Mouse (Mus musculus): ENCODE results near the gene BC055324. TPM values are rescaled to one million over a fixed set of nuclear protein-coding genes. Genes with fewer than 3 reads are reported as not detected.

BC055324 gene
- polyA plus RNA-seq, 1 experiment = 69.3 TPM

DNA sequence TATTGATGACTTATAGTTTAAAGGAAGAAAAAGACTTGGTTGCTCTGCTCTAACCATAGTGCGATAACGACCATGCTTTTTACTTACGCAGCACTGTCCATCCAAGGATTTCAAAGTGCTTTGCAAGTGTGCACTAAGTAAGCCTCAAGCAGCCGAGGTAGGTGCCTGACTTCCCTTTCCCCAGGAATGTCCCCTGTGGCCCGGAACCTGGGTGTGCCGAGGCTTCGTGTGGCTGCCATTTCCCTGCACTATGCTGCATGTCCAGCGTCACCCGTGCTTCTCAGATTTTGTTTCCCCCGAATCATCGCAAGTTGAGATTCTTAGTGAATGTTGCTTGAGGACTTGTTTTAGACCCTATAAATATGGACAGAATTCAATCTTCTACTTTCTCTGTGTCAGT is 82.6 kb downstream of the BC055324 start:
- Histone ChIP-seq H3K27ac (ENCODE audit: insufficient read depth, low read length) (no peak overlapping the region), H3K36me3 (ENCODE audit: control insufficient read depth, insufficient read depth, low read length, poor library complexity, severe bottlenecking) (no peaks in the 10 kb centered on the region), H3K27me3 (ENCODE audit: control insufficient read depth, insufficient read depth, low read length, poor library complexity, severe bottlenecking) (no peaks in the 10 kb centered on the region), H3K9ac (ENCODE audit: low read depth, poor library complexity, severe bottlenecking) (no peak overlapping the region), H3K4me1 (ENCODE audit: control insufficient read depth, insufficient read depth, low read length) (no peaks in the 10 kb centered on the region), H3K4me3 (ENCODE audit: low read depth, low read length) (no peak overlapping the region), H3K9me3 (replicated peaks; ENCODE audit: control insufficient read depth, insufficient read depth, low read length, poor library complexity, severe bottlenecking) (no peaks in the 10 kb centered on the region)
- TF ChIP-seq EP300 (IDR thresholded peaks at IDR 0.05; ENCODE audit: insufficient read depth, low read depth, low read length) (no peak), CTCF (IDR thresholded peaks at IDR 0.05; ENCODE audit: low read depth, low read length) (no peak), POLR2A (IDR thresholded peaks at IDR 0.05; ENCODE audit: insufficient read depth, low read length) (no peak)

DNA sequence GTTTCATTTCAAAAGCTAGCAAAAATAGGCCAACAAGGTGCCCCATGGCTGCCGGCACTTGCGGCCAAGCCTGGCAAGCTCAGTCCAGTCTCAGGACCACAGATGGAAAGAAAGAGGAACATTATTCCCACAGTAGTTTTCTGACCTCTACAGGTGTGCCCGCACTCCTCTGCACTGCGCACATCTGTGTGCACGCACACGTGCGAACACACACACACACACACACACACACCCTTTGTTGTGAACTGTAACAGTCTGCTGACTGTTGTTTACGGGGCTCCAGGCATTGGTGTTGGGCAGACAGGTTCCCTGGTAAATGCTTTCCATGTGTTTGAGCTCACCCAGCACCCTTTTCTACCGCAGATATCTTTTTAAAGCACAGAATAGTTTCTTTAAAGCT is 83.8 kb downstream of the BC055324 start:
- H3K27me3 ChIP-seq (ENCODE audit: control insufficient read depth, insufficient read depth, low read length, poor library complexity, severe bottlenecking) = no peaks in the 10 kb centered on the region
- no peaks in the 10 kb centered on the region for H3K36me3 ChIP-seq (ENCODE audit: control insufficient read depth, insufficient read depth, low read length, poor library complexity, severe bottlenecking)
- H3K27ac ChIP-seq (ENCODE audit: insufficient read depth, low read length) = no peak overlapping the region
- no peak for TF ChIP-seq CTCF (IDR thresholded peaks at IDR 0.05; ENCODE audit: low read depth, low read length)
- TF ChIP-seq EP300 (IDR thresholded peaks at IDR 0.05; ENCODE audit: insufficient read depth, low read depth, low read length) = no peak
- no peak for TF ChIP-seq POLR2A (IDR thresholded peaks at IDR 0.05; ENCODE audit: insufficient read depth, low read length)
- H3K4me1 ChIP-seq (ENCODE audit: control insufficient read depth, insufficient read depth, low read length) = no peaks in the 10 kb centered on the region
- H3K9me3 ChIP-seq (replicated peaks; ENCODE audit: control insufficient read depth, insufficient read depth, low read length, poor library complexity, severe bottlenecking) = no peaks in the 10 kb centered on the region
- no peak overlapping the region for H3K4me3 ChIP-seq (ENCODE audit: low read depth, low read length)
- H3K9ac ChIP-seq (ENCODE audit: low read depth, poor library complexity, severe bottlenecking) = no peak overlapping the region

DNA sequence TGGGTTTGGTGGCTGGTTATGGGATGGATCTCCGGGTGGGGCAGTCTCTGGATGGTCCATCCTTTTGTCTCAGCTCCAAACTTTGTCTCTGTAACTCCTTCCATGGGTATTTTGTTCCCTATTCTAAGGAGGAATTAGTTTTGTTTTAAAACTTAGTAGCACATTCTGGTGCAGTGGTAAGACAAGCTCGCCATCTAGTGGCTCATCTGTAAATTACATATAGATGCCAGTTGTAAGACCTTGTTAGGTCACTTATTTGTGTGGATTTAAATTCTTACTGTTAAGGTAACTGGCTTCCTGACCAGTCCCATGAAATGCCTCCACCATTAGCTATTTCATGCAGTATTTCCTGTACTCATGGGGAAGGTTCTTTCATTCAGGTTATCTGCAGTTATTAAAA is 84.3 kb downstream of the BC055324 start:
- H3K9me3 ChIP-seq (replicated peaks; ENCODE audit: control insufficient read depth, insufficient read depth, low read length, poor library complexity, severe bottlenecking) = no peaks in the 10 kb centered on the region
- H3K36me3 ChIP-seq (ENCODE audit: control insufficient read depth, insufficient read depth, low read length, poor library complexity, severe bottlenecking) = no peaks in the 10 kb centered on the region
- H3K9ac ChIP-seq (ENCODE audit: low read depth, poor library complexity, severe bottlenecking) = no peak overlapping the region
- no peaks in the 10 kb centered on the region for H3K4me1 ChIP-seq (ENCODE audit: control insufficient read depth, insufficient read depth, low read length)
- no peak overlapping the region for H3K27ac ChIP-seq (ENCODE audit: insufficient read depth, low read length)
- no peak for TF ChIP-seq CTCF (IDR thresholded peaks at IDR 0.05; ENCODE audit: low read depth, low read length)
- no peak for TF ChIP-seq EP300 (IDR thresholded peaks at IDR 0.05; ENCODE audit: insufficient read depth, low read depth, low read length)
- no peak for TF ChIP-seq POLR2A (IDR thresholded peaks at IDR 0.05; ENCODE audit: insufficient read depth, low read length)
- H3K27me3 ChIP-seq (ENCODE audit: control insufficient read depth, insufficient read depth, low read length, poor library complexity, severe bottlenecking) = no peaks in the 10 kb centered on the region
- no peak overlapping the region for H3K4me3 ChIP-seq (ENCODE audit: low read depth, low read length)

DNA sequence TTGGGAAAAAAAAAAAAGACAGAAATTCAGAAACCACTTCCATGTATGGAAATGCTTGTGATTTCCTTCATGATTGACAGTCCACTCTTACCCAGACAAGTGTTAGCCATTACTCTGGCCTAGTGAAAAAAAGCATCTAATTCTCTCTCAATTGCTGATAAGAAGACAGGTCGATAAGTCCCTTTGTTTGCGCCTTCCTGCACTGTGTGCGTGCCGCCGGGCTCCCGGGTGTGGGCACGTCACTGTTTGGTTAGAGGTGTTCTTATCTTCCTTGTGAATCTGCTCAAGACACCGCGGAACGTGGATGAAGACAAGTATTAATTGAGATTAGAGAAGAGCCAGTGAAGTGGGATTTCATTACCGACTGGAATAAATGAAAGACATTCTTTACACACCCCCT is 86.2 kb downstream of the BC055324 start:
- no peak overlapping the region for H3K9ac ChIP-seq (ENCODE audit: low read depth, poor library complexity, severe bottlenecking)
- H3K36me3 ChIP-seq (ENCODE audit: control insufficient read depth, insufficient read depth, low read length, poor library complexity, severe bottlenecking) = no peaks in the 10 kb centered on the region
- TF ChIP-seq EP300 (IDR thresholded peaks at IDR 0.05; ENCODE audit: insufficient read depth, low read depth, low read length) = no peak
- no peak for TF ChIP-seq CTCF (IDR thresholded peaks at IDR 0.05; ENCODE audit: low read depth, low read length)
- TF ChIP-seq POLR2A (IDR thresholded peaks at IDR 0.05; ENCODE audit: insufficient read depth, low read length) = no peak
- no peaks in the 10 kb centered on the region for H3K9me3 ChIP-seq (replicated peaks; ENCODE audit: control insufficient read depth, insufficient read depth, low read length, poor library complexity, severe bottlenecking)
- H3K4me3 ChIP-seq (ENCODE audit: low read depth, low read length) = no peak overlapping the region
- no peaks in the 10 kb centered on the region for H3K27me3 ChIP-seq (ENCODE audit: control insufficient read depth, insufficient read depth, low read length, poor library complexity, severe bottlenecking)
- no peaks in the 10 kb centered on the region for H3K4me1 ChIP-seq (ENCODE audit: control insufficient read depth, insufficient read depth, low read length)
- no peak overlapping the region for H3K27ac ChIP-seq (ENCODE audit: insufficient read depth, low read length)

DNA sequence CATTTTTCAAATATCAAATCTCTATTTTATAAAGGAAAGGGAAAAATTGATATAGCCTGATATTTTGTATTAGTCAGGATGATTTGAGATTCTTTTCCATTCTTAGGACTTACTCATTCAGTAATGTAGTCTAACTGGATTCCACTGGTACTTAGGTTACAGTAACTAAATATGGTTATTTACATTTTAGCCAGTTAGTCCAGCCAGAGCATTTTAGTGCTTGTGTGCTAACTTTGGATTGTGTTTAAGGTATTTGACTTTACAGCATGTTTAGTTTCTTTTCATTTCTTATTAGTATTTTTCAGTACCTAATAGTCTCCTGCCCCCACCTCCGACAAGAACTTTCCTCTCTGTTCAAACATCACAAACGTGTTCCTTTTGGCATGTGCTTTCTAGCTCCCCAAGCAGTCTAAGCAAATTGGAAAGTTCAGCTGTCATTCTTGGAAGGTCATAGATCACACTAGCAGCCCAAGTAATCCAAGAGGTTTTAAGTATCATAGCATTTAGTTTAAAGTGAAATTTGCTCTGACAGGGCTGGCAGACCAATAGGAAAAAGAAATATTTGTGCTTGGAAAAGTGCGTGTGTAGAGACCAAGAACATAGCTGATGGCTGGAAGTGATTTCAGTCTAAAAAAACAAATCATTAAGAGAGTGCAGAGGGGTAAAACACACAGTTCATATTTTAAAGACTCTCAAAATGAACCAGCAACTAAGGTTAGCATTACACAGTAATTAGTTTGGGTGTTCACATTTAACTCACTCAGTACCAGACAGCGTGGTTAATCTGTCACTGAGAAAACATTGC is 87.4 kb downstream of the BC055324 start:
- TF ChIP-seq EP300 (IDR thresholded peaks at IDR 0.05; ENCODE audit: insufficient read depth, low read depth, low read length) (no peak), CTCF (IDR thresholded peaks at IDR 0.05; ENCODE audit: low read depth, low read length) (no peak), POLR2A (IDR thresholded peaks at IDR 0.05; ENCODE audit: insufficient read depth, low read length) (no peak)
- Histone ChIP-seq H3K4me1 (ENCODE audit: control insufficient read depth, insufficient read depth, low read length) (no peaks in the 10 kb centered on the region), H3K9ac (ENCODE audit: low read depth, poor library complexity, severe bottlenecking) (no peak overlapping the region), H3K36me3 (ENCODE audit: control insufficient read depth, insufficient read depth, low read length, poor library complexity, severe bottlenecking) (no peaks in the 10 kb centered on the region), H3K4me3 (ENCODE audit: low read depth, low read length) (no peak overlapping the region), H3K9me3 (replicated peaks; ENCODE audit: control insufficient read depth, insufficient read depth, low read length, poor library complexity, severe bottlenecking) (no peaks in the 10 kb centered on the region), H3K27me3 (ENCODE audit: control insufficient read depth, insufficient read depth, low read length, poor library complexity, severe bottlenecking) (no peaks in the 10 kb centered on the region), H3K27ac (ENCODE audit: insufficient read depth, low read length) (no peak overlapping the region)

DNA sequence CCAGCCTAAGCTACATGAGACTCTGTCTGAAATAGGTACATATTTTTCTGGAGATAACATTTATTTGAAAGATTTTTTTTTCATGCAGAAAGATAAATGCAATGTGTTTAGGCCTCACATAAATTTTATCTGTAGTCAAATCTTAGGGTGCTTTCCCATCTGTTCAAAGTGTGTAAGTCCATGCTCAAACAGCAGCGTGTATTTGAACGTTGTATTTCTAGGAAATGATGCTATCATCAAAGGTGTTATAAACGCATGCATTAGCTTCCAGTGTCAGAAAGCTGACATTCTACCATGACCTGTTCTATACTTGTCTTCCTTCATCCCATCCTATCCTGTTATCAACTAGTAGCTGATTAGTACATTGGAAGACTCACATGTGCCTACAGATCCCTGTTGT is 91.2 kb downstream of the BC055324 start:
- no peak for TF ChIP-seq EP300 (IDR thresholded peaks at IDR 0.05; ENCODE audit: insufficient read depth, low read depth, low read length)
- no peak for TF ChIP-seq POLR2A (IDR thresholded peaks at IDR 0.05; ENCODE audit: insufficient read depth, low read length)
- TF ChIP-seq CTCF (IDR thresholded peaks at IDR 0.05; ENCODE audit: low read depth, low read length) = no peak
- Histone ChIP-seq H3K9me3 (replicated peaks; ENCODE audit: control insufficient read depth, insufficient read depth, low read length, poor library complexity, severe bottlenecking) (no peaks in the 10 kb centered on the region), H3K9ac (ENCODE audit: low read depth, poor library complexity, severe bottlenecking) (no peak overlapping the region), H3K36me3 (ENCODE audit: control insufficient read depth, insufficient read depth, low read length, poor library complexity, severe bottlenecking) (no peaks in the 10 kb centered on the region), H3K27me3 (ENCODE audit: control insufficient read depth, insufficient read depth, low read length, poor library complexity, severe bottlenecking) (no peaks in the 10 kb centered on the region), H3K4me3 (ENCODE audit: low read depth, low read length) (no peak overlapping the region), H3K27ac (ENCODE audit: insufficient read depth, low read length) (no peak overlapping the region), H3K4me1 (ENCODE audit: control insufficient read depth, insufficient read depth, low read length) (no peaks in the 10 kb centered on the region)
